Mouse (Mus musculus) midbrain, embryonic 12.5 days (tissue): Measurements from ENCODE around the gene Gm5460. TPM values are rescaled to one million over a fixed set of nuclear protein-coding genes. Genes with fewer than 3 reads are reported as not detected.

Experiments used
- ATAC-seq: fragments of 200-750 bp; cut with Nextera tagmentation; 2 replicates; pipeline ENCODE4 v1.8.0; 2017; ENCODE audit warnings: low read depth, moderate TSS enrichment, moderate library complexity; ENCODE audit not compliant: low FRiP score
- H3K27ac ChIP-seq: fragments of 300-500 bp; sonication (generic); replicated peaks from 2 replicates; pipeline ENCODE4 v1.5.1; 2016; ENCODE audit warnings: mild to moderate bottlenecking
- H3K27me3 ChIP-seq: fragments of 300-500 bp; sonication (generic); 2 replicates; pipeline ENCODE4 v1.6.1; 2016; ENCODE audit warnings: mild to moderate bottlenecking
- H3K36me3 ChIP-seq: fragments of 300-500 bp; sonication (generic); 2 replicates; pipeline ENCODE4 v1.6.1; 2016
- H3K4me1 ChIP-seq: fragments of 300-500 bp; sonication (generic); 2 replicates; pipeline ENCODE4 v1.6.1; 2016
- H3K4me2 ChIP-seq: fragments of 300-500 bp; sonication (generic); replicated peaks from 2 replicates; pipeline ENCODE4 v1.6.1; 2016; ENCODE audit warnings: mild to moderate bottlenecking, moderate library complexity
- H3K4me3 ChIP-seq: fragments of 300-500 bp; sonication (generic); 2 replicates; pipeline ENCODE4 v1.5.1; 2016; ENCODE audit warnings: mild to moderate bottlenecking
- H3K9ac ChIP-seq: fragments of 300-500 bp; sonication (generic); replicated peaks from 2 replicates; pipeline ENCODE4 v1.6.1; 2016; ENCODE audit warnings: mild to moderate bottlenecking, moderate library complexity
- H3K9me3 ChIP-seq: fragments of 300-500 bp; sonication (generic); 2 replicates; pipeline ENCODE4 v1.6.1; 2016; ENCODE audit warnings: mild to moderate bottlenecking
- WGBS: fragments of 180-500 bp; shearing (Covaris S2); methylation state at CpG from one replicate; pipeline ENCODE4 v1.1.7; 2016; 5-methylcytosine and 5-hydroxymethylcytosine counted together
- polyA plus RNA-seq: library from polyadenylated mRNA; unstranded; fragments of >200 nt; fragmentation: Nextera tagmentation; extraction: Ambion mirVana; gene quantifications from 2 replicates; pipeline ENCODE4 v1.2.1, GENCODE M21; 2016

Gene Gm5460
- polyA plus RNA-seq, 1 experiment from 2014 or later: not detected

DNA sequence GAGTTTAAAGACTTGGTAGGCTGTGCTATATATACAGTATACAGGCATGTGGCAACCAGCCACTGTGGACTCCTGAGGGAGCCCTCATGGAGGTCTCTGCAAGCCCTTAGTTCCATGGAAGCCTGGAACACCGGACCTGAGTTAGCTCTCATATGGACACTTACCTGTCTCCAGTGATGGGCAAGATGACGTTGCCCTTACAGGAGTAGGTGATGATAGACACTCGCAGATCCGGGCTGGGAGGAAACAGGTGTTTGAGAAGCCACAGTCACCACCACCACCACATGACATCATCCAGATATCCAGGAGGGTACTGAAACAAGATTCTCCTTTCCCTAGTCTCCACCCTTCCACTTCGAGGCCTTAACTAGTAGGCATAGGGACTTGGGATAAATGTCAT, 14.2 kb upstream of the Gm5460 start:
- no peak overlapping the region for H3K4me3 ChIP-seq
- ATAC-seq: no peak
- no peaks in the 10 kb centered on the region for H3K27me3 ChIP-seq
- no peaks in the 10 kb centered on the region for H3K36me3 ChIP-seq
- H3K27ac ChIP-seq: no peak overlapping the region
- H3K9me3 ChIP-seq: no peaks in the 10 kb centered on the region
- no peak overlapping the region for H3K9ac ChIP-seq
- H3K4me1 ChIP-seq: no peaks in the 10 kb centered on the region
- WGBS: 91% methylated on average over 5 of the region's 5 CpGs
- H3K4me2 ChIP-seq: no peak overlapping the region

DNA sequence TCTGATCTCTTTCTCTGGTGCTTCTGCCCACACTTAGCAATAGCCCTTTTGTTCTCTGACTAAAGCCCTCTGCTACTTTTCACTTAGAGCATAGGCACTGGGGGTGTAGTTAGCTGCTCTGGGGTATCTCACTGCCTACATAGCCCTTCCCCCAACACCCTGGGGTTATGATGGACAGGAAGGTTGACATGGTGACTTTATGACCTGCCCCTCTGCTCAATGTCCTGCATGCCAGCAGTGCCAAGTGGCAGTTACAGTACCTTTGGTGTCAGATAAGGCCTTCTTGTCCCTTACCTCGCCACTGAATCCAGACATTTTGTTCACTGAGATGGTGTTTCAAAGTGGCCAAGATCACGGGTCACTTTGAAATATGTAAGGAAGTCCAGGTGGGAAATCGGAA, 1.5 kb upstream of the Gm5460 start, which contains the start of gene Gm30083:
Gene Gm30083, minus strand, starts transcription at position 120 of the 400 bp plus-strand sequence.
- no peak within 1 kb of the TSS for H3K9ac ChIP-seq
- ATAC-seq: no peak
- H3K9me3 ChIP-seq: no peaks in the 10 kb centered on the region
- H3K27me3 ChIP-seq: no peaks in the 10 kb centered on the region
- no peak within 1 kb of the TSS for H3K4me2 ChIP-seq
- H3K4me3 ChIP-seq: no peak within 1 kb of the TSS
- H3K27ac ChIP-seq: no peak within 1 kb of the TSS
- no peaks in the 10 kb centered on the region for H3K4me1 ChIP-seq
- H3K36me3 ChIP-seq: no peaks in the 10 kb centered on the region
- 90% methylated on average over 3 of the region's 3 CpGs for WGBS

DNA sequence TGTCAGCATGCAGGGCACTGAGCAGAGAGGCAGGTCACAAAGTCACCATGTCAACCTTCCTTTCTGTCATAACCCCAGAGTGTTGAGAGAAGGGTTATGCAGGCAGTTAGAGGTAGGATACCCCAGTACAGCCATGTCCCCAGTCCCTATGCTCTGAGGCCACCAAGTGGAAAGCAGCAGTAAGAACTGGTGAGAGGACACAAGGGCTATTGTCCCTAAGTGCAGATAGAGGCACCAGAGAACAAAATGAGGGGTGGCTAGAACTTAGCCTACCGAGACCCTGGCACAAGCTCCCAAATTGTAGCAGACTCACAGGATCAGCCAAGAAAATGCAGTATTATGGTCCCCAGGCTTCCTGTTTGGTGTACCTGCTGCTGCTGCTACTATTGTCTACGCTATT, 380 bp downstream of the Gm5460 start:
- no peak overlapping the region for H3K9ac ChIP-seq
- no peaks in the 10 kb centered on the region for H3K4me1 ChIP-seq
- H3K36me3 ChIP-seq: no peaks in the 10 kb centered on the region
- no peak for ATAC-seq
- no peaks in the 10 kb centered on the region for H3K9me3 ChIP-seq
- 78% methylated on average over 2 of the region's 2 CpGs for WGBS
- no peak overlapping the region for H3K4me2 ChIP-seq
- no peak overlapping the region for H3K27ac ChIP-seq
- no peaks in the 10 kb centered on the region for H3K27me3 ChIP-seq
- H3K4me3 ChIP-seq: no peak overlapping the region

DNA sequence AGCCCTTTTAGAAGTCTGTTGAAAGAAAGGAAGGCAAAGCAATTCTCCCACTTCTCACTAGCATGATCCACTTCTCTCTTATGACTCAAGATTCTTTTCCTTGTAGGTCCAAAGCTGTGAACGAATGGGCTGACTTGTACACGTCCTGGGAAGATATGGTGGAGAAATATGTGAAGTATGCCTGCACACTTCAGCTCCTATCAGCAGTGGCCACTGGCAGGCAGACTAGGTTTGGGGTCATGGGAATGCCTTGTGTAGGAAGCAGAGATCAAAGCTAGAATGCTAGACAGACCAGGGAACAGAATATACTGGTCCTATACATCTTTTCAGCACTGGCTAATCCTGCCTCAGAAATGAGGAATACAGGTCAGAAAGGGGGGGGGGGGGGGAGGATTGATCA, 10.2 kb downstream of the Gm5460 start:
- Histone ChIP-seq H3K4me3 (no peak overlapping the region), H3K4me1 (no peaks in the 10 kb centered on the region), H3K4me2 (no peak overlapping the region), H3K27me3 (no peaks in the 10 kb centered on the region), H3K9me3 (0 out of 2 replicates have a peak, but pooled peaks cover 4% of the 10 kb centered on the region), H3K9ac (no peak overlapping the region), H3K27ac (no peak overlapping the region), H3K36me3 (no peaks in the 10 kb centered on the region)
- ATAC-seq: no peak
- 80% methylated on average over 2 of the region's 2 CpGs for WGBS

DNA sequence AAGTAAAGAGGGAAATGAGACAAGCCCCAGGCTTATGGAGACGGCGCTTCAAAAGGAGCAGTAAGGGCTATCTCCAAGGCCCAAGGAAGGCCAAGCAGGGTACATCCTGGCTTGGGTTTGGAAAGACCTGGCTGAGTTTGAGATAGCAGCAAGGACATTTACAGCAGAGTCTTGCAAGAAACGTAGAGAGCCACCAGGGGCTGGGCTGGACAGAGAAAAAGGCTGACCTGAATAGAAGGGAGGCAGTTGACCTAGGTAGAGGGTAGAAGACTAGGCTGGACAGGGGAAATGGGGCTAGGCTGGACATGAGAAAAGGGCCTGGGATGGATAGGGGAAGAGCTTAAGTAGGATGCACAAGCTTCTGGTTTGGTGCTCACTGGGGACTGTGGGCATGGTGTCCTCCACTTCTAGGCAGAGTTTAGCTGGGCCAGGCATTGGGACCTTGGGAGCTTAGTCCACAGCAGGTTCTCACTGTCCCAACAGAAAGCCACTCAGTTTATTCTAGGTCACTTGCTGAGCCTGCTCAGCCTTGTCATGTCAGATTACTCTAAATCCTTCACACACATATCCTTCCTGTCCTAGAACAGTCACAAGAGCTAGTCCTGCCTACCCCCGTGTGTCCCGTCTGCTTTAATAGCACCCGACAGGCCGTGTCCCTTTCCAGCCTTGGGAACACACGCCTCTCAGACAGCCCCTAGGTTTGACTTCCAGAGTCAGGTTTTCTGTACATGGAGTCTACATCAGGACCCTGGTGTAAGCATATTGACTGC, 17.5 kb downstream of the Gm5460 start:
- Histone ChIP-seq H3K4me2 (no peak overlapping the region), H3K27ac (no peak overlapping the region), H3K9me3 (no peaks in the 10 kb centered on the region), H3K36me3 (no peaks in the 10 kb centered on the region), H3K27me3 (no peaks in the 10 kb centered on the region), H3K4me3 (no peak overlapping the region), H3K4me1 (no peaks in the 10 kb centered on the region), H3K9ac (no peak overlapping the region)
- 83% methylated on average over 8 of the region's 8 CpGs for WGBS
- ATAC-seq: no peak

DNA sequence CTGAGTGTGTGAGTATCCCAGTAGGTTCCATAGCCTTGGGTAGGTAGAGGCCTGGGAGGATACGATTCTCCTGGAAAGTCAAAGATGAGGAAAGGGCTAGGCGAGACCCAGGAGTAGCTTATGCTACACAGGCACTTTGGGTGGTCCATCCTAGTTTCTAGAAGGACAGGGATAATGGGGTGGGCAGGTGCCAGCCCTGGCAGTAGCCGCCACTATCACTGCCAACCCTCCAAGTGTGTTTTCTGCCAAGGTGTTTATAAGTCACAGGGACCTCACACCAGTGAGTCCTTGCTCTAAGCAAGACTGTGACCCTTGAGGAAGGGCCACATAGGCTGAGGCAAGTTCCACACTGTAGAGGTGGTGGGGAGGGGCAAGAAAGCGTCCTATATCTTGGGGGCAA, 24.7 kb downstream of the Gm5460 start:
- Histone ChIP-seq H3K9me3 (no peaks in the 10 kb centered on the region), H3K9ac (no peak overlapping the region), H3K4me2 (no peak overlapping the region), H3K27me3 (no peaks in the 10 kb centered on the region), H3K4me1 (no peaks in the 10 kb centered on the region), H3K27ac (no peak overlapping the region), H3K4me3 (no peak overlapping the region), H3K36me3 (no peaks in the 10 kb centered on the region)
- WGBS: 84% methylated on average over 4 of the region's 4 CpGs
- ATAC-seq: no peak

DNA sequence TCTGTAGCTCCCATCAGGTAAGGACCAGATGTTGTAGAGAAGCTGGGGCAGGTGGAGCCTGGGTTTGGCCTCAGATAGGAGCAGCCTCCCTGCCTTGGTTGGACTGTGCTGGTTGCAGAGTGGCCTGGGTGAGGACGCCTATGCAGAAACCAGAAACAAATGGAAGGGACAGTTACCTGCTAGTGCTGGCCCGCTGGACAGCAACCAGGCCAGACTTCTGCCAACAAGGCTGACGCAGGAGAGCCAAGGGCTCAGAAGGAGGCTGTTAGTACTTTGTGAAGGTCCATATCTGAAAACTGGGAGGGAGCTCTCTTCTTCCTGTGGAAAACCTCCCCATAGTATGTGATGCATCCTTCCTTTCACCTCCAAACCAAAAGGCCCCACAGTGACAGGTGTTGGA, 26.8 kb downstream of the Gm5460 start:
- Histone ChIP-seq H3K27ac (no peak overlapping the region), H3K4me1 (no peaks in the 10 kb centered on the region), H3K9ac (no peak overlapping the region), H3K4me2 (no peak overlapping the region), H3K9me3 (no peaks in the 10 kb centered on the region), H3K36me3 (no peaks in the 10 kb centered on the region), H3K27me3 (no peaks in the 10 kb centered on the region), H3K4me3 (no peak overlapping the region)
- ATAC-seq: no peak
- WGBS: 68% methylated on average over 3 of the region's 3 CpGs

DNA sequence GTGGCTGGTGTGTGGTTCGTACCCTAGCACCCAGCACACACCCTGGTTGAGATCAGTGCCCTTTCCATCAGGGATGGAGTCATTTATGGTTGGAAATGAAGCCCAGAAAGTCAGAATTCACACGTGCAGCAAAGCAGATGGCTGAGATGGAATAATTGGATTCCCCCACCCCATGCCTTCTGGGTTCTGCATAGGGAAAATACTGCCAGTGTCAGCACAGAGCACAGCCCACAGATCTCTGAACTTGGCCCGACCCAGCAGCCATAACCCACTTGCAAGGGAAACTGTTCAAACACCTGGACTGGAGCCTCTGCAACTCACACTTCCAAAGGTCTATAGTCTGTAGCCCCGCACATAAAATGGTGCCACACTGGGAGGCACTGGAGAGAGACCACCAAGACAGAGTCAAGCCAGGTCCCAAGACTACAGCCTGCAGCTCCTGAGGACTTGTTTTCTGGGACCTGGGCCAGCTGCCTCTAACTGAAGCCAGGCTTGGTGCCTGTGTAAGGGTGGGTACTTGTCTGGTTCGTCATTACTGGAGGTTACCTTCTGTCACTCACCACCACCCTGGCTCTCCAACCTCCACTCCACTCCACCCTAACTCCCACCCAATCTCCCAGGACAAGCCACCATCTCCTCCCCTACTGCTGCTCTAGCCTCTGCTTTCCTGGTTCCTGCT, 33.7 kb downstream of the Gm5460 start:
- Histone ChIP-seq H3K9me3 (no peaks in the 10 kb centered on the region), H3K9ac (no peak overlapping the region), H3K27ac (no peak overlapping the region), H3K4me3 (no peak overlapping the region), H3K4me1 (no peaks in the 10 kb centered on the region), H3K36me3 (no peaks in the 10 kb centered on the region), H3K4me2 (no peak overlapping the region), H3K27me3 (no peaks in the 10 kb centered on the region)
- ATAC-seq: no peak
- WGBS: 83% methylated on average over 5 of the region's 5 CpGs

DNA sequence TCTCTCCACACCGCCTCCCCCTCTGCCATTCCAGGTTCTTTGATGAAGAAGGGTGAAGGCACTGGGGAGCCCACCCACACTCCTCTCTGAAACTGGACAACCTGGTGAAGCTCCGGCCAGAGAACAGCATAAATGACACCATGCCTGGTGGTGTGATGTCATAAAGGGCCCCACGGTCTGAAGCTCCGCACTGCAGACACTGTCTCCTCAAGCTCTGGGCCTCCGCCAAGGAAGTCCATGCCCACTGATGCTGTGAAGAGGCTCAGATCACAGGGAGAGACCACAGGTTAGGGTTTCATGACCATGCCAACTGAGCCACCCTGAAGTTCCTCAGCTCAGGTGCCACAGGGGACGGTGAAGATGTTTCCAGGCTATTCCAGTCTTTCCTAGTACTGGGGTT, 36.0 kb downstream of the Gm5460 start, which contains the start of gene Antxrl:
Gene Antxrl, plus strand, starts transcription at position 192 of the 400 bp plus-strand sequence.
- no peak within 1 kb of the TSS for H3K4me2 ChIP-seq
- no peak within 1 kb of the TSS for H3K4me3 ChIP-seq
- ATAC-seq: no peak
- H3K4me1 ChIP-seq: no peaks in the 10 kb centered on the region
- H3K9ac ChIP-seq: no peak within 1 kb of the TSS
- no peaks in the 10 kb centered on the region for H3K9me3 ChIP-seq
- WGBS: 90% methylated on average over 6 of the region's 6 CpGs
- no peaks in the 10 kb centered on the region for H3K27me3 ChIP-seq
- H3K27ac ChIP-seq: no peak within 1 kb of the TSS
- no peaks in the 10 kb centered on the region for H3K36me3 ChIP-seq

DNA sequence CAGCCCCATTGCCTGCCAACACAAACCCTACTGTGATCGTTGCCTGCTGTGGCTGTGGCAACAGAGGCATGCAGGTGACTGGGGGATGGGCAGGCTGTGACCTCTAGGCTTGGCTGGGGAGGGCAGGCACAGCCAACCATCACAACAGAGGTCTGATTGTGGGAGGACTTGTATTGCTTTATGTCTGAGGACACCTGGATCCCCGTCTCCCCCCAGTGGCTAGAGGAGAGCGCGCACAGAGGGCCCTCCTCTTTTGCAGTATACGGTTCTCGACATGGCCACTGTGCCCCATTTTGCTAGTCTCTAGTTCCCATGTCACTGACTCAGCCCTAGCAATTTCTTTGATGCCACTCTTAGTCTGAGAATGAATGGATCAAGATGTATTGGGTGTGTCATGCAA, 55.1 kb downstream of the Gm5460 start:
- Histone ChIP-seq H3K27me3 (no peaks in the 10 kb centered on the region), H3K27ac (no peak overlapping the region), H3K36me3 (no peaks in the 10 kb centered on the region), H3K4me2 (no peak overlapping the region), H3K4me3 (no peak overlapping the region), H3K9ac (no peak overlapping the region), H3K4me1 (no peaks in the 10 kb centered on the region), H3K9me3 (no peaks in the 10 kb centered on the region)
- WGBS: 68% methylated on average over 6 of the region's 6 CpGs
- ATAC-seq: no peak

DNA sequence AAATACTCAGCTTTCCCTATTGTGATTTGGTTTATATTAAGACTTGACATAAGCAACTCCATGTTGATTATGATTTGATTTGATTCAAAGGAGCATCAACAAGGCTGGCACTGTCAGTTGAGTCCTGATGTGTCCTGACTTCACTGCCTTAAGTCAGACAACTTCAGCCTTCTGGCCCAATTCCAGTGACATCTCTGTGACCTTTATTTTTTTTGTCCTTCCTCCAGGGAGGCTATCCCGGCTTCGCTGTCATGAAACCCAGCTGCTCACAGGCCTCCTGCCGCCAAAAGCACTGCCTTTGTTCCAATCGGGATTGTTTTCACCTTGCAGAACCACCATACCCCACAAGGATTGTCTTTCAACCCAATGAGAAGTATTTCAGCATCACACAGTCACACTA, 58.8 kb downstream of the Gm5460 start:
- Histone ChIP-seq H3K4me2 (no peak overlapping the region), H3K36me3 (no peaks in the 10 kb centered on the region), H3K27me3 (no peaks in the 10 kb centered on the region), H3K27ac (no peak overlapping the region), H3K9ac (no peak overlapping the region), H3K9me3 (no peaks in the 10 kb centered on the region), H3K4me1 (no peaks in the 10 kb centered on the region), H3K4me3 (no peak overlapping the region)
- 53% methylated on average over 4 of the region's 4 CpGs for WGBS
- no peak for ATAC-seq

DNA sequence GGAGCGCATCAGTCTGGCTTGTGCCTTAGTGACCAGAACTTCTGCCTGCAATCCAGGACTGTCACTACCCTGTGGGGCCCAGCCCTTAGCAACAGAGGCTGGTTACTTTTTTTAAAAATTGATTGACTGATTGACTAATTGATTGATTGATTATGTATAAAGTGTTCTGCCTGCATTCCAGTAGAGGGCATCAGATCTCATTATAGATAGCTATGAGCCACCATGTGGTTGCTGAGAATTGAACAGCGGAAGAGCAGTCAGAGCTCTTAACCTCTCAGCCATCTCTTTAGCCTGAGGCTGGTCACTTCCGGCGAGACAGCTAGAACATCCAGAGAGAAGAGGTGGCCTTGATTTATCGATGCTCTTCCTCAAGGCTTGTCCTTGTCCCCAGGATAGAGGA, 60.7 kb downstream of the Gm5460 start:
- no peak overlapping the region for H3K27ac ChIP-seq
- H3K36me3 ChIP-seq: no peaks in the 10 kb centered on the region
- H3K4me3 ChIP-seq: no peak overlapping the region
- no peaks in the 10 kb centered on the region; the same call in 1 of the 2 replicates for H3K27me3 ChIP-seq
- no peaks in the 10 kb centered on the region for H3K9me3 ChIP-seq
- no peaks in the 10 kb centered on the region for H3K4me1 ChIP-seq
- 77% methylated on average over 5 of the region's 5 CpGs for WGBS
- no peak overlapping the region for H3K4me2 ChIP-seq
- ATAC-seq: no peak
- H3K9ac ChIP-seq: no peak overlapping the region
